Mouse (Mus musculus) kidney, adult 18-20 months (tissue): Measurements from ENCODE around the gene Anks1b.

Source experiments
- DNase-seq: peaks from one replicate; pipeline ENCODE4 v3.0.0; 2021

Gene Anks1b

GRCm38 (mm10) chr10:89873146-89873950 lies at the start of gene Anks1b:
Gene Anks1b, plus strand, starts transcription at chr10:89873509.
- DNase-seq, result peak; percentile 9

GRCm38 (mm10) chr10:89823906-89824305 lies 49.4 kb upstream of the Anks1b start:
- DNase-seq, result peak; percentile 33

GRCm38 (mm10) chr10:89826896-89827295 lies 46.4 kb upstream of the Anks1b start:
- no peak for DNase-seq

GRCm38 (mm10) chr10:89832334-89832733 lies 41.0 kb upstream of the Anks1b start:
- no peak for DNase-seq

GRCm38 (mm10) chr10:89833166-89833565 lies 40.1 kb upstream of the Anks1b start:
- DNase-seq, result peak; percentile 38

- peak; percentile 21 for DNase-seq
Measured at GRCm38 (mm10) chr10:89837476-89837875, 35.8 kb upstream of the Anks1b start.

- no peak for DNase-seq
Measured at GRCm38 (mm10) chr10:89838834-89839233, 34.5 kb upstream of the Anks1b start.

- no peak for DNase-seq
Measured at GRCm38 (mm10) chr10:89850951-89851350, 22.4 kb upstream of the Anks1b start.

GRCm38 (mm10) chr10:89855251-89855875 lies 17.9 kb upstream of the Anks1b start:
- DNase-seq, result no peak

GRCm38 (mm10) chr10:89856286-89856685 lies 17.0 kb upstream of the Anks1b start:
- DNase-seq, result no peak

GRCm38 (mm10) chr10:89868211-89868610 lies 5.1 kb upstream of the Anks1b start:
- DNase-seq, result no peak

GRCm38 (mm10) chr10:89868836-89869235 lies 4.5 kb upstream of the Anks1b start:
- DNase-seq, result no peak

GRCm38 (mm10) chr10:89872501-89873145 lies 686 bp upstream of the Anks1b start:
- DNase-seq, result peak; percentile 5

GRCm38 (mm10) chr10:89874036-89874435 lies 727 bp downstream of the Anks1b start:
- DNase-seq, result no peak

GRCm38 (mm10) chr10:89883561-89883960 lies 10.3 kb downstream of the Anks1b start:
- DNase-seq, result no peak

GRCm38 (mm10) chr10:89902720-89903337 lies 29.5 kb downstream of the Anks1b start:
- no peak for DNase-seq

GRCm38 (mm10) chr10:89911889-89912288 lies 38.6 kb downstream of the Anks1b start:
- DNase-seq, result no peak

- no peak for DNase-seq
Measured at GRCm38 (mm10) chr10:89913174-89913573, 39.9 kb downstream of the Anks1b start.

- DNase-seq, result no peak
Measured at GRCm38 (mm10) chr10:89917141-89917540, 43.8 kb downstream of the Anks1b start.

- no peak for DNase-seq
Measured at GRCm38 (mm10) chr10:89921965-89922364, 48.7 kb downstream of the Anks1b start.

- DNase-seq, result no peak
Measured at GRCm38 (mm10) chr10:89942180-89942579, 68.9 kb downstream of the Anks1b start.

- DNase-seq, result no peak
Measured at GRCm38 (mm10) chr10:89946636-89947349, 73.5 kb downstream of the Anks1b start.

- DNase-seq, result no peak
Measured at GRCm38 (mm10) chr10:89974361-89974760, 101.1 kb downstream of the Anks1b start.
